Mouse (Mus musculus): ENCODE measurements around the gene Cmtm7.

- TF ChIP-seq CTCF (IDR thresholded peaks at IDR 0.05; ENCODE audit: control insufficient read depth, insufficient read depth, insufficient read length) (no peak), USF1 (IDR thresholded peaks at IDR 0.05; ENCODE audit: low read depth) (no peak), MAX (IDR thresholded peaks at IDR 0.05) (no peak), CEBPB (IDR thresholded peaks at IDR 0.05; ENCODE audit: low read depth) (no peak)
Measured at GRCm38 (mm10) chr9:114802191-114802590, 20.5 kb upstream of the Cmtm7 start.

Data from C2C12 (cell line).